Mouse (Mus musculus) thymus, adult 2 months (tissue): ENCODE results near the gene Tbx3. TPM values are rescaled to one million over a fixed set of nuclear protein-coding genes. Genes with fewer than 3 reads are reported as not detected.

Source experiments
- DNase-seq: peaks from one replicate; pipeline ENCODE4 v3.0.0; 2021
- H3K27ac ChIP-seq: fragments of 200-500 bp; 2 replicates; pipeline ENCODE4 v1.5.1; 2012; ENCODE audit warnings: low read length, control low read depth; ENCODE audit not compliant: control insufficient read depth, insufficient read depth
- H3K27me3 ChIP-seq: fragments of 200-500 bp; 2 replicates; pipeline ENCODE4 v1.6.1; 2012; ENCODE audit warnings: mild to moderate bottlenecking, low read length, moderate library complexity, mixed read lengths; ENCODE audit not compliant: control insufficient read depth, insufficient read depth
- H3K36me3 ChIP-seq: fragments of 200-500 bp; 2 replicates; pipeline ENCODE4 v1.6.1; 2012; ENCODE audit warnings: mild to moderate bottlenecking, low read length, moderate library complexity; ENCODE audit not compliant: control insufficient read depth, insufficient read depth
- H3K4me1 ChIP-seq: fragments of 200-500 bp; replicated peaks from 2 replicates; pipeline ENCODE4 v1.6.1; 2012; ENCODE audit warnings: low read length; ENCODE audit not compliant: control insufficient read depth, insufficient read depth
- H3K4me3 ChIP-seq: fragments of 200-500 bp; 2 replicates; pipeline ENCODE4 v1.5.1; 2012; ENCODE audit warnings: mild to moderate bottlenecking, low read length, control low read depth, moderate library complexity; ENCODE audit not compliant: control insufficient read depth, insufficient read depth
- CTCF ChIP-seq: fragments of 200-500 bp; IDR thresholded peaks from 2 replicates; pipeline ENCODE4 v1.5.1; 2012; ENCODE audit warnings: mild to moderate bottlenecking, control low read depth, low read length, moderate library complexity, borderline replicate concordance; ENCODE audit not compliant: control insufficient read depth, poor library complexity, insufficient read depth; ENCODE audit errors: extremely low read depth
- POLR2A ChIP-seq: fragments of 200-500 bp; IDR thresholded peaks from 2 replicates; pipeline ENCODE4 v1.6.1; 2012; ENCODE audit warnings: mild to moderate bottlenecking, low read length, control low read depth, moderate library complexity; ENCODE audit not compliant: control insufficient read depth, poor library complexity, insufficient read depth; ENCODE audit errors: extremely low read depth
- WGBS: fragments of 180-500 bp; shearing (Covaris S2); methylation state at CpG from one replicate; pipeline ENCODE4 v1.1.7; 2018; 5-methylcytosine and 5-hydroxymethylcytosine counted together
- polyA plus RNA-seq: library from polyadenylated mRNA; depleted of rRNA; stranded (reverse); fragments of >200 nt; gene quantifications from 2 replicates; pipeline ENCODE4 v1.2.3, GENCODE M21; 2012

The Tbx3 gene
- polyA plus RNA-seq, 1 experiment, result 2.1 TPM

- H3K27me3 ChIP-seq, result peaks cover 16% of the 10 kb centered on the region
- H3K4me3 ChIP-seq, result no peak overlapping the region
- 49% methylated on average over 12 of the region's 12 CpGs for WGBS
- H3K27ac ChIP-seq, result no peak overlapping the region
- no peak for DNase-seq
- no peaks in the 10 kb centered on the region for H3K4me1 ChIP-seq
- no peaks in the 10 kb centered on the region for H3K36me3 ChIP-seq
- no peak for TF ChIP-seq POLR2A
- no peak for TF ChIP-seq CTCF
Measured at GRCm38 (mm10) chr5:119674606-119675330, 4.3 kb downstream of the Tbx3 start.

DNA sequence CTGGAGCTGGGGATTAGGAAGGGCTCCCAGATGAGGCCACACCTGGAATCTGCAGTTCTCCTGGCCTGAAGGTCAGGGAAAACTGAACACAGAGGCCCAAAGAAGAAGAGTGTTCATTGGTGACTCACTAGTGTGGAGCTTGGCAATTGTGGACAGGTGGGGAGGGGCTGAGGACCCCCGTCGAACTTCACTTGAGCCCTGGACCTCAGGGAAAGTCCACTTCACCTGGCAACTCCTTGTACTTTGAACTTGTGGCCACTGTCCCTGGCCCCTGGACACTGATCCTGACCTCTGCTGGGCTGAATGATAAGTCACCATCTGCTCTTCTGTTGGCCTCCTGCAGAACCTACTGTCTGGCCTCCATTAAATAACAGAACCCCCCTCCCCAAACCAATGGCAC lies 5.8 kb downstream of the Tbx3 start:
- peaks cover 18% of the 10 kb centered on the region for H3K27me3 ChIP-seq
- no peak overlapping the region for H3K27ac ChIP-seq
- no peak overlapping the region for H3K4me3 ChIP-seq
- no peak for DNase-seq
- 65% methylated on average over 2 of the region's 2 CpGs for WGBS
- H3K4me1 ChIP-seq, result no peaks in the 10 kb centered on the region
- no peaks in the 10 kb centered on the region for H3K36me3 ChIP-seq
- TF ChIP-seq CTCF, result no peak
- TF ChIP-seq POLR2A, result no peak

- peaks cover 17% of the 10 kb centered on the region for H3K27me3 ChIP-seq
- WGBS, result 78% methylated on average over 5 of the region's 5 CpGs
- TF ChIP-seq CTCF (no peak), POLR2A (no peak)
- no peak overlapping the region for H3K4me3 ChIP-seq
- no peaks in the 10 kb centered on the region for H3K4me1 ChIP-seq
- no peaks in the 10 kb centered on the region for H3K36me3 ChIP-seq
- H3K27ac ChIP-seq, result no peak overlapping the region
- DNase-seq, result no peak
Measured at GRCm38 (mm10) chr5:119678516-119678915, 8.0 kb downstream of the Tbx3 start.

- H3K36me3 ChIP-seq, result no peaks in the 10 kb centered on the region
- peaks cover 14% of the 10 kb centered on the region; the same call in 1 of the 2 replicates for H3K27me3 ChIP-seq
- DNase-seq, result no peak
Measured at GRCm38 (mm10) chr5:119679084-119679483, 8.6 kb downstream of the Tbx3 start.

DNA sequence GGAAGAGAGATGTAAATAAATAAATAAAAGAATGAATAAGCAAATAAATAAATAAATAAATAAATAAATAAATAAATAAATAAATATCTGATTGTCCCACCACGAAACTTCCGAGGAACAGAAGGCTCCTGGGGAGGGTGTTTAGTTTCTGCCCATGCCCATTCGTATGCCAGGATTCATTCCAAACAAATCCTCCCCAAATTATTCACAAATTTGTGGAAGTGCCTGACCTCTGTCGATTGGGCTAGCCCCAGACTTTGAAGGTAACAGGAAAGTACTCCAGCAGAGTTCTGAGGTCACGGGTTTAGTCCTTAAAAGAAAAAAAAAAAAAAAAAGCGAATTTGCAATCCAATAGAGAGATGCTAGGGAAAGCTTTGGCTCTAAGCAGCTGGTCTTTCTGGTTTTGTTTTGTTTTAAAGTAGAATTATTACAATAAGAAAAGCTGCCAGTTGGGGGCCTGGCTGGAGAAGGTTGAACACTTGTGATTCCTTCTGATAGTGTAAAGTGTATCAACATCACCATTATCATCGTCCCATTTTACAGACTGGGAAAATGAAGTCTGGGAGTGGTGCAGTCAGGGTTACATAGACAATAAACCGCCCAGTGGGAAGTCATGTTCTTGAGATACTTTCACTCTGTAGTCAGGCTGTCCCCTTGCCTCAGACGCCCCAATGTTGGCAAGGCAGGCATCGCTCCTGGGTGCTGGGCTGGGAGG lies 9.3 kb downstream of the Tbx3 start:
- no peak for DNase-seq
- H3K4me1 ChIP-seq, result no peaks in the 10 kb centered on the region
- no peaks in the 10 kb centered on the region for H3K36me3 ChIP-seq
- no peak for TF ChIP-seq POLR2A
- no peak overlapping the region for H3K27ac ChIP-seq
- no peak overlapping the region for H3K4me3 ChIP-seq
- WGBS, result 51% methylated on average over 10 of the region's 10 CpGs
- H3K27me3 ChIP-seq, result peaks cover 14% of the 10 kb centered on the region; the same call in 1 of the 2 replicates

More at GRCm38 (mm10) chr5:119679084-119679483, 8.6 kb downstream of the Tbx3 start:
- Histone ChIP-seq H3K4me1 (no peaks in the 10 kb centered on the region), H3K27ac (no peak overlapping the region), H3K4me3 (no peak overlapping the region)
- TF ChIP-seq CTCF, result no peak
- TF ChIP-seq POLR2A, result no peak

- H3K4me3 ChIP-seq, result no peak overlapping the region
- TF ChIP-seq CTCF (no peak), POLR2A (no peak)
- H3K4me1 ChIP-seq, result no peaks in the 10 kb centered on the region
- no peak overlapping the region for H3K27ac ChIP-seq
- no peak for DNase-seq
- H3K36me3 ChIP-seq, result no peaks in the 10 kb centered on the region
- WGBS, result 8% methylated on average over 62 of the region's 62 CpGs
- H3K27me3 ChIP-seq, result peaks cover 13% of the 10 kb centered on the region; the same call in 1 of the 2 replicates
Measured at GRCm38 (mm10) chr5:119680329-119681010, 10.0 kb downstream of the Tbx3 start.
